Mouse (Mus musculus) intestine, postnatal 0 days (tissue): ENCODE measurements around the gene Gabra3. TPM values are rescaled to one million over a fixed set of nuclear protein-coding genes. Genes with fewer than 3 reads are reported as not detected.
A peak's percentile ranks its signal among the peaks of the same experiment; 100 is the strongest.

Source experiments
- ATAC-seq: fragments of 200-750 bp; cut with Nextera tagmentation; 2 replicates; pipeline ENCODE4 v1.8.0; 2017; ENCODE audit warnings: mild to moderate bottlenecking, moderate TSS enrichment, moderate library complexity
- H3K27ac ChIP-seq: fragments of 300-500 bp; sonication (generic); 2 replicates; pipeline ENCODE4 v1.5.1; 2014; ENCODE audit warnings: mild to moderate bottlenecking, low read depth, low read length, moderate library complexity
- H3K27me3 ChIP-seq: fragments of 300-500 bp; sonication (generic); replicated peaks from 2 replicates; pipeline ENCODE4 v1.6.1; 2014; ENCODE audit warnings: low read length, mixed read lengths; ENCODE audit not compliant: control insufficient read depth, insufficient read depth
- H3K36me3 ChIP-seq: fragments of 300-500 bp; sonication (generic); 2 replicates; pipeline ENCODE4 v1.6.1; 2014; ENCODE audit warnings: mild to moderate bottlenecking, moderate library complexity; ENCODE audit not compliant: control insufficient read depth, insufficient read depth
- H3K4me1 ChIP-seq: fragments of 300-500 bp; sonication (generic); replicated peaks from 2 replicates; pipeline ENCODE4 v1.6.1; 2014; ENCODE audit warnings: antibody characterized with exemption, low read length, mixed read lengths; ENCODE audit not compliant: control insufficient read depth, insufficient read depth
- H3K4me2 ChIP-seq: fragments of 300-500 bp; sonication (generic); replicated peaks from 2 replicates; pipeline ENCODE4 v1.6.1; 2014; ENCODE audit warnings: low read depth, mild to moderate bottlenecking, moderate library complexity
- H3K4me3 ChIP-seq: fragments of 300-500 bp; sonication (generic); 2 replicates; pipeline ENCODE4 v1.5.1; 2014; ENCODE audit warnings: low read depth, low read length
- H3K9ac ChIP-seq: fragments of 300-500 bp; sonication (generic); 2 replicates; pipeline ENCODE4 v1.6.1; 2014; ENCODE audit warnings: mild to moderate bottlenecking, low read depth, low read length
- H3K9me3 ChIP-seq: fragments of 300-500 bp; sonication (generic); 2 replicates; pipeline ENCODE4 v1.6.1; 2016; ENCODE audit warnings: mixed run types; ENCODE audit not compliant: control insufficient read depth
- CTCF ChIP-seq: sonication (generic); IDR thresholded peaks from 2 replicates; pipeline ENCODE4 v1.5.1; 2016; ENCODE audit warnings: low read depth, mild to moderate bottlenecking, control low read depth, antibody characterized with exemption, moderate library complexity
- WGBS: fragments of 180-500 bp; shearing (Covaris S2); extraction: QIAGEN DNeasy Blood & Tissue Kit; methylation state at CpG from one replicate; pipeline ENCODE4 v1.1.7; 2014; 5-methylcytosine and 5-hydroxymethylcytosine counted together
- polyA plus RNA-seq: library from polyadenylated mRNA; unstranded; fragments of >200 nt; fragmentation: Nextera tagmentation; extraction: Ambion mirVana; gene quantifications from 2 replicates; pipeline ENCODE4 v1.2.1, GENCODE M21; 2015

Gene Gabra3
- 1.0 and 1.3 TPM in 2 replicates for polyA plus RNA-seq

- H3K4me2 ChIP-seq, result peak within 1 kb of the TSS; percentile 27; the same call in 1 of the 2 replicates
- H3K27me3 ChIP-seq, result no peaks in the 10 kb centered on the region
- H3K9ac ChIP-seq, result no peak within 1 kb of the TSS
- TF ChIP-seq CTCF, result no peak
- H3K27ac ChIP-seq, result no peak within 1 kb of the TSS
- peak within 1 kb of the TSS; percentile 14; the same call in 1 of the 2 replicates for H3K4me3 ChIP-seq
- no peaks in the 10 kb centered on the region for H3K36me3 ChIP-seq
- no peaks in the 10 kb centered on the region for H3K4me1 ChIP-seq
- no peaks in the 10 kb centered on the region for H3K9me3 ChIP-seq
- 18% methylated on average over 4 of the region's 4 CpGs for WGBS
- no peak for ATAC-seq
These were observed at the start of gene Gabra3 for GRCm38 (mm10) chrX:72656230-72656898. TSS of gene Gabra3 (minus strand) at chrX:72656848.

GRCm38 (mm10) chrX:72655789-72656188, 859 bp downstream of the Gabra3 start:
- WGBS, result 23% methylated on average over 11 of the region's 11 CpGs
- H3K4me3 ChIP-seq, result peak overlapping the region; percentile 14; the same call in 1 of the 2 replicates
- no peaks in the 10 kb centered on the region for H3K27me3 ChIP-seq
- no peaks in the 10 kb centered on the region for H3K4me1 ChIP-seq
- no peak for ATAC-seq
- TF ChIP-seq CTCF, result no peak
- no peaks in the 10 kb centered on the region for H3K9me3 ChIP-seq
- peak overlapping the region; percentile 27; the same call in 1 of the 2 replicates for H3K4me2 ChIP-seq
- no peaks in the 10 kb centered on the region for H3K36me3 ChIP-seq
- H3K9ac ChIP-seq, result no peak overlapping the region
- no peak overlapping the region for H3K27ac ChIP-seq

- peak overlapping the region; percentile 27; the same call in 1 of the 2 replicates for H3K4me2 ChIP-seq
- no peaks in the 10 kb centered on the region for H3K27me3 ChIP-seq
- H3K4me1 ChIP-seq, result no peaks in the 10 kb centered on the region
- 19% methylated on average over 5 of the region's 5 CpGs for WGBS
- TF ChIP-seq CTCF, result no peak
- no peak for ATAC-seq
- no peak overlapping the region for H3K9ac ChIP-seq
- H3K36me3 ChIP-seq, result no peaks in the 10 kb centered on the region
- no peak overlapping the region for H3K27ac ChIP-seq
- H3K9me3 ChIP-seq, result no peaks in the 10 kb centered on the region
- peak overlapping the region; percentile 14; the same call in 1 of the 2 replicates for H3K4me3 ChIP-seq
These were observed 1.3 kb downstream of the Gabra3 start for GRCm38 (mm10) chrX:72655381-72655780.

- no peak for ATAC-seq
- no peak for TF ChIP-seq CTCF
- WGBS, result 56% methylated on average over 3 of the region's 3 CpGs
These were observed 6.0 kb downstream of the Gabra3 start for GRCm38 (mm10) chrX:72650688-72651087.

GRCm38 (mm10) chrX:72644691-72645090, 12.0 kb downstream of the Gabra3 start:
- H3K4me3 ChIP-seq, result no peak overlapping the region
- no peak overlapping the region for H3K27ac ChIP-seq
- H3K36me3 ChIP-seq, result no peaks in the 10 kb centered on the region
- no peaks in the 10 kb centered on the region for H3K4me1 ChIP-seq
- peak; percentile 41 for TF ChIP-seq CTCF
- ATAC-seq, result no peak
- no peak overlapping the region for H3K4me2 ChIP-seq
- no peak overlapping the region for H3K9ac ChIP-seq
- no peaks in the 10 kb centered on the region for H3K27me3 ChIP-seq
- no peaks in the 10 kb centered on the region for H3K9me3 ChIP-seq
- WGBS, result 53% methylated on average over 2 of the region's 2 CpGs

More at GRCm38 (mm10) chrX:72650688-72651087, 6.0 kb downstream of the Gabra3 start:
- no peaks in the 10 kb centered on the region for H3K4me1 ChIP-seq
- no peak overlapping the region for H3K9ac ChIP-seq
- no peak overlapping the region for H3K4me2 ChIP-seq
- H3K27me3 ChIP-seq, result no peaks in the 10 kb centered on the region
- no peak overlapping the region for H3K27ac ChIP-seq
- H3K4me3 ChIP-seq, result no peak overlapping the region
- no peaks in the 10 kb centered on the region for H3K36me3 ChIP-seq
- no peaks in the 10 kb centered on the region for H3K9me3 ChIP-seq

GRCm38 (mm10) chrX:72497284-72497683, 159.4 kb downstream of the Gabra3 start:
- ATAC-seq, result no peak
- no peaks in the 10 kb centered on the region for H3K4me1 ChIP-seq
- no peaks in the 10 kb centered on the region for H3K9me3 ChIP-seq
- no peak overlapping the region for H3K9ac ChIP-seq
- H3K4me2 ChIP-seq, result no peak overlapping the region
- H3K36me3 ChIP-seq, result no peaks in the 10 kb centered on the region
- H3K4me3 ChIP-seq, result no peak overlapping the region
- no peaks in the 10 kb centered on the region for H3K27me3 ChIP-seq
- TF ChIP-seq CTCF, result no peak
- H3K27ac ChIP-seq, result no peak overlapping the region
- WGBS, result 60% methylated on average over 5 of the region's 5 CpGs
